Mouse (Mus musculus) hindlimb bud, embryonic 11.5 days (tissue): ENCODE measurements at regions not wholly inside any gene's neighbourhood (a gene's known extent, or its start where the extent isn't known, plus 50 kb on each side); places are given as distances from the start of the nearest gene placed in this dataset.

ENCODE experiments used
- DNase-seq: peaks from one replicate; pipeline ENCODE4 v3.0.0-alpha.2; 2012; ENCODE audit warnings: low read depth, low spot score; ENCODE audit errors: extremely low spot score

- DNase-seq: no peak
These were observed 120.0 kb upstream of the Hes1 start for GRCm38 (mm10) chr16:29943963-29944860.

- DNase-seq: no peak
These were observed 119.2 kb upstream of the Hes1 start for GRCm38 (mm10) chr16:29944966-29945365.

GRCm38 (mm10) chr16:29945376-29945890 lies 118.8 kb upstream of the Hes1 start:
- DNase-seq: no peak

GRCm38 (mm10) chr16:29945891-29946598 lies 118.1 kb upstream of the Hes1 start:
- no peak for DNase-seq

GRCm38 (mm10) chr16:29946966-29947365 lies 117.2 kb upstream of the Hes1 start:
- no peak for DNase-seq

- no peak for DNase-seq
These were observed 116.5 kb upstream of the Hes1 start for GRCm38 (mm10) chr16:29947670-29948069.

GRCm38 (mm10) chr16:29950136-29950535 lies 114.0 kb upstream of the Hes1 start:
- DNase-seq: no peak

- no peak for DNase-seq
These were observed 113.4 kb upstream of the Hes1 start for GRCm38 (mm10) chr16:29950791-29951190.

GRCm38 (mm10) chr16:29954700-29955099 lies 109.5 kb upstream of the Hes1 start:
- DNase-seq: no peak

GRCm38 (mm10) chr16:29956904-29957303 lies 107.3 kb upstream of the Hes1 start:
- no peak for DNase-seq

GRCm38 (mm10) chr16:29959939-29960637 lies 104.1 kb upstream of the Hes1 start:
- no peak for DNase-seq

- DNase-seq: no peak
These were observed 100.9 kb upstream of the Hes1 start for GRCm38 (mm10) chr16:29963284-29963683.

GRCm38 (mm10) chr16:29964563-29964962 lies 99.6 kb upstream of the Hes1 start:
- no peak for DNase-seq

GRCm38 (mm10) chr16:29968743-29969142 lies 95.4 kb upstream of the Hes1 start:
- no peak for DNase-seq

GRCm38 (mm10) chr16:29972741-29973141 lies 91.4 kb upstream of the Hes1 start:
- DNase-seq: no peak

GRCm38 (mm10) chr16:29973250-29973649 lies 90.9 kb upstream of the Hes1 start:
- no peak for DNase-seq

GRCm38 (mm10) chr16:29975800-29976199 lies 88.4 kb upstream of the Hes1 start:
- DNase-seq: no peak

- no peak for DNase-seq
These were observed 87.2 kb upstream of the Hes1 start for GRCm38 (mm10) chr16:29977011-29977410.

- DNase-seq: no peak
These were observed 86.5 kb upstream of the Hes1 start for GRCm38 (mm10) chr16:29977711-29978110.

- no peak for DNase-seq
These were observed 85.1 kb upstream of the Hes1 start for GRCm38 (mm10) chr16:29979066-29979465.

GRCm38 (mm10) chr16:29981543-29981942 lies 82.6 kb upstream of the Hes1 start:
- DNase-seq: no peak
